Mouse (Mus musculus) CH12.LX (cell line): ENCODE measurements around the gene Babam2. TPM values are rescaled to one million over a fixed set of nuclear protein-coding genes. Genes with fewer than 3 reads are reported as not detected.

ENCODE experiments used
- DNase-seq: peaks from one replicate; pipeline ENCODE4 v3.0.0-alpha.2; 2013; ENCODE audit errors: extremely low read depth
- H3K27ac ChIP-seq: 2 replicates; pipeline ENCODE4 v1.5.1; 2012; ENCODE audit warnings: low read depth, mild to moderate bottlenecking, control low read depth, moderate library complexity; ENCODE audit not compliant: insufficient read depth
- H3K27me3 ChIP-seq: replicated peaks from 2 replicates; pipeline ENCODE3; 2012; ENCODE audit warnings: inconsistent platforms
- H3K36me3 ChIP-seq, 2 experiments: replicated peaks in 1 of 2; 2 replicates each; pipeline versions ENCODE3 to v1.6.1; 2012; ENCODE audit warnings: inconsistent platforms in 1 of 2, low read length in 1 of 2, mild to moderate bottlenecking in 1 of 2, mixed read lengths in 1 of 2, moderate library complexity in 1 of 2; ENCODE audit not compliant: control insufficient read depth in 1 of 2, insufficient read depth in 1 of 2
- H3K4me1 ChIP-seq, 2 experiments: 2 replicates each; pipeline ENCODE4 v1.6.1; 2012; ENCODE audit warnings: inconsistent platforms in 1 of 2, moderate library complexity in 1 of 2; ENCODE audit not compliant: insufficient read depth in 2 of 2, control insufficient read depth in 1 of 2
- H3K4me2 ChIP-seq: 2 replicates; pipeline ENCODE4 v1.6.1; 2012; ENCODE audit warnings: low read depth, mild to moderate bottlenecking, control low read depth; ENCODE audit not compliant: poor library complexity, insufficient read depth, severe bottlenecking
- H3K4me3 ChIP-seq, 3 experiments: fragments of 150-350 bp in 1 of 3; sonication (generic) in 1 of 3; replicated peaks in 1 of 3; 2 replicates each; pipeline versions ENCODE3 to v1.5.1; 2011 to 2012; ENCODE audit warnings: low read depth in 2 of 3, low read length in 2 of 3, mild to moderate bottlenecking in 2 of 3, moderate library complexity in 2 of 3, control low read depth in 1 of 3, improper control_type of control experiment in 1 of 3, inconsistent platforms in 1 of 3, mixed read lengths in 1 of 3; ENCODE audit not compliant: poor library complexity in 1 of 3
- H3K79me2 ChIP-seq: replicated peaks from 2 replicates; pipeline ENCODE4 v1.6.1; 2012; ENCODE audit warnings: mild to moderate bottlenecking, moderate library complexity; ENCODE audit not compliant: control insufficient read depth, poor library complexity, insufficient read depth, severe bottlenecking; ENCODE audit errors: extremely low read depth
- H3K9ac ChIP-seq: 2 replicates; pipeline ENCODE4 v1.6.1; 2012; ENCODE audit warnings: low read depth, mild to moderate bottlenecking, control low read depth, moderate library complexity; ENCODE audit not compliant: insufficient read depth
- H3K9me3 ChIP-seq: replicated peaks from 2 replicates; pipeline ENCODE3; 2012; ENCODE audit warnings: low read length, inconsistent platforms, mixed read lengths
- BHLHE40 ChIP-seq: IDR thresholded peaks from 2 replicates; pipeline ENCODE4 v1.6.1; 2011; ENCODE audit warnings: mild to moderate bottlenecking, low read depth, low read length, improper control_type of control experiment
- CHD1 ChIP-seq: IDR thresholded peaks from 2 replicates; pipeline ENCODE4 v1.6.1; 2012; ENCODE audit warnings: low read depth, low read length, improper control_type of control experiment, inconsistent platforms
- CHD2 ChIP-seq: IDR thresholded peaks from 2 replicates; pipeline ENCODE4 v1.6.1; 2011; ENCODE audit warnings: low read length, improper control_type of control experiment
- CTCF ChIP-seq, 2 experiments: IDR thresholded peaks in 1 of 2; conservative IDR thresholded peaks in 1 of 2; 2 replicates each; pipeline ENCODE4 v1.5.1; 2011 to 2012; ENCODE audit warnings: low read depth in 2 of 2, low read length in 2 of 2, improper control_type of control experiment in 1 of 2, inconsistent platforms in 1 of 2, mild to moderate bottlenecking in 1 of 2, moderate library complexity in 1 of 2
- ELF1 ChIP-seq: IDR thresholded peaks from 2 replicates; pipeline ENCODE4 v1.6.1; 2014; ENCODE audit warnings: low read depth, mild to moderate bottlenecking, inconsistent platforms, low read length, improper control_type of control experiment
- ETS1 ChIP-seq: conservative IDR thresholded peaks from 2 replicates; pipeline ENCODE4 v1.6.1; 2012; ENCODE audit warnings: low read depth, mild to moderate bottlenecking, inconsistent platforms, low read length, improper control_type of control experiment, moderate library complexity
- GABPA ChIP-seq: IDR thresholded peaks from 2 replicates; pipeline ENCODE4 v1.6.1; 2012; ENCODE audit warnings: low read depth, low read length, improper control_type of control experiment, inconsistent platforms; ENCODE audit not compliant: insufficient replicate concordance
- IRF4 ChIP-seq: IDR thresholded peaks from 2 replicates; pipeline ENCODE4 v1.6.1; 2014; ENCODE audit warnings: low read depth, mild to moderate bottlenecking, inconsistent platforms, low read length, improper control_type of control experiment
- KAT2A ChIP-seq: IDR thresholded peaks from 2 replicates; pipeline ENCODE4 v1.6.1; 2012; ENCODE audit warnings: low read length, improper control_type of control experiment, inconsistent platforms; ENCODE audit not compliant: insufficient replicate concordance
- MAZ ChIP-seq: IDR thresholded peaks from 2 replicates; pipeline ENCODE4 v1.6.1; 2012; ENCODE audit warnings: low read depth, mild to moderate bottlenecking, inconsistent platforms, low read length, improper control_type of control experiment, moderate library complexity
- MEF2A ChIP-seq: IDR thresholded peaks from 2 replicates; pipeline ENCODE4 v1.6.1; 2014; ENCODE audit warnings: low read depth, mild to moderate bottlenecking, inconsistent platforms, low read length, improper control_type of control experiment, borderline replicate concordance
- MYC ChIP-seq: IDR thresholded peaks from 2 replicates; pipeline ENCODE4 v1.6.1; 2011; ENCODE audit warnings: low read depth, mild to moderate bottlenecking, improper control_type of control experiment, low read length
- NRF1 ChIP-seq: IDR thresholded peaks from 2 replicates; pipeline ENCODE4 v1.6.1; 2014; ENCODE audit warnings: low read depth, mild to moderate bottlenecking, inconsistent platforms, low read length, improper control_type of control experiment, moderate library complexity
- PAX5 ChIP-seq: IDR thresholded peaks from 2 replicates; pipeline ENCODE4 v1.6.1; 2012; ENCODE audit warnings: low read length, inconsistent platforms, mixed read lengths
- POLR2AphosphoS2 ChIP-seq: IDR thresholded peaks from 2 replicates; pipeline ENCODE4 v1.6.1; 2011; ENCODE audit warnings: low read depth, low read length, improper control_type of control experiment
- RCOR1 ChIP-seq: conservative IDR thresholded peaks from 2 replicates; pipeline ENCODE4 v1.6.1; 2012; ENCODE audit warnings: low read depth, mild to moderate bottlenecking, inconsistent platforms, low read length, improper control_type of control experiment
- SIN3A ChIP-seq: IDR thresholded peaks from 2 replicates; pipeline ENCODE4 v1.6.1; 2012; ENCODE audit warnings: low read length, improper control_type of control experiment, inconsistent platforms
- SMC3 ChIP-seq: IDR thresholded peaks from 2 replicates; pipeline ENCODE4 v1.6.1; 2011; ENCODE audit warnings: low read depth, low read length, improper control_type of control experiment
- UBTF ChIP-seq: IDR thresholded peaks from 2 replicates; pipeline ENCODE4 v1.6.1; 2012; ENCODE audit warnings: low read depth, mild to moderate bottlenecking, inconsistent platforms, low read length, improper control_type of control experiment, moderate library complexity
- USF2 ChIP-seq: conservative IDR thresholded peaks from 2 replicates; pipeline ENCODE4 v1.6.1; 2011; ENCODE audit warnings: low read depth, low read length, improper control_type of control experiment
- ZC3H11A ChIP-seq: IDR thresholded peaks from 2 replicates; pipeline ENCODE4 v1.6.1; 2012; ENCODE audit warnings: low read depth, mild to moderate bottlenecking, inconsistent platforms, low read length, improper control_type of control experiment
- ZKSCAN1 ChIP-seq: IDR thresholded peaks from 2 replicates; pipeline ENCODE4 v1.6.1; 2012; ENCODE audit warnings: low read depth, inconsistent platforms, low read length, improper control_type of control experiment, borderline replicate concordance
- ZMIZ1 ChIP-seq: IDR thresholded peaks from 2 replicates; pipeline ENCODE4 v1.6.1; 2012; ENCODE audit warnings: low read depth, mild to moderate bottlenecking, inconsistent platforms, low read length, improper control_type of control experiment
- ZNF384 ChIP-seq: IDR thresholded peaks from 2 replicates; pipeline ENCODE4 v1.6.1; 2012; ENCODE audit warnings: low read depth, low read length, improper control_type of control experiment, inconsistent platforms
- dilution Hi-C: fragments of 300-500 bp; cut with MboI; formaldehyde crosslinking; loops from 2 replicates; pipeline ENCODE4 v1.14.3; 2020; ENCODE audit warnings: low sequenced_read_pairs; ENCODE audit not compliant: extremely low pct_unique_long_range_greater_than_20kb, extremely low pct_ligation_motif_present
- in situ Hi-C: fragments of 300-500 bp; cut with MboI; formaldehyde crosslinking; loops from 3 replicates; pipeline ENCODE4 v1.14.3; 2019; ENCODE audit warnings: low sequenced_read_pairs, low pct_ligation_motif_present, low pct_unique_long_range_greater_than_20kb, mixed read lengths
- polyA plus RNA-seq: library from polyadenylated mRNA; unstranded; fragments of >175 nt; gene quantifications from 2 replicates; pipeline ENCODE4 v1.2.1, GENCODE M21; 2012; ENCODE audit warnings: low read depth; ENCODE audit not compliant: insufficient read length
- total RNA-seq, 2 experiments: library from RNA; depleted of rRNA; stranded (reverse); fragments of 300-350 nt in 1 of 2; fragments of >200 nt in 1 of 2; gene quantifications; 2 replicates each; pipeline ENCODE4 v1.2.3; 2012 to 2014

The Babam2 gene
- total and polyA plus RNA-seq, 3 experiments, result 38.2 to 78.0 (median 39.8) TPM

DNA sequence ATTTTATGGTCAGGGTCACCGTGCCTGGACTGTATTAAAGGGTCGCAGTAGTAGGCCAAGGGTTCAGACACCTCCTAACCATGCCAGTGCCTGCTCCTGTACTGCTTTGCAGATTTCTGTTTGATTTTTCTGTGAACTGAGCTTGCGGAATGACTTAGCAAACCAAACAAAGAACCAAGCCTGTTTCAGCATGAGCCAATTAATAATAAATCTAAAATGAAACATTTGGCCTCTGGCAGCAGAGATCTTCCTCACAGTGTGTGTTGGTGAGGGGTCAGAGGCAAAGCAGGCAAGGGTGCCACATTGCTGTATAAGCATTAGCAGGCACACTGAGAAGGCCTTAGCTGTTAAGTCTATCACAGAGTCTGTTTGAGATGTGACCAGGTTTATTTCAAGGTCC lies 342.0 kb downstream of the Babam2 start:
- TF ChIP-seq SMC3, result no peak
- no peak for TF ChIP-seq UBTF
- TF ChIP-seq ZMIZ1, result no peak
- no peak for TF ChIP-seq MEF2A
- TF ChIP-seq MYC, result no peak
- no peak for TF ChIP-seq BHLHE40
- TF ChIP-seq CHD2, result no peak
- no peak for TF ChIP-seq RCOR1
- no peak for TF ChIP-seq USF2
- no peak for TF ChIP-seq ZNF384
- no peak for TF ChIP-seq NRF1
- no peak for TF ChIP-seq ETS1
- no peak for TF ChIP-seq GABPA
- no peak for TF ChIP-seq ELF1
- no peak for TF ChIP-seq POLR2AphosphoS2
- TF ChIP-seq, all 38 proteins: peak for 0
- dilution Hi-C loops (no loop called here), in situ Hi-C loops (no loop called here)
- peaks cover 3 to 5% of the 10 kb centered on the region in 2 experiments; a peak in 1 of 4 replicates for H3K4me1 ChIP-seq
- DNase-seq, result no peak
- no peaks in the 10 kb centered on the region for H3K27me3 ChIP-seq
- H3K9ac ChIP-seq, result no peak overlapping the region
- H3K4me3 ChIP-seq, result no peak overlapping the region
- no peak overlapping the region for H3K4me2 ChIP-seq
- H3K36me3 ChIP-seq, result peaks cover 0 to 2% of the 10 kb centered on the region in 2 experiments
- no peak overlapping the region for H3K27ac ChIP-seq
- no peaks in the 10 kb centered on the region for H3K9me3 ChIP-seq
- no peaks in the 10 kb centered on the region for H3K79me2 ChIP-seq

DNA sequence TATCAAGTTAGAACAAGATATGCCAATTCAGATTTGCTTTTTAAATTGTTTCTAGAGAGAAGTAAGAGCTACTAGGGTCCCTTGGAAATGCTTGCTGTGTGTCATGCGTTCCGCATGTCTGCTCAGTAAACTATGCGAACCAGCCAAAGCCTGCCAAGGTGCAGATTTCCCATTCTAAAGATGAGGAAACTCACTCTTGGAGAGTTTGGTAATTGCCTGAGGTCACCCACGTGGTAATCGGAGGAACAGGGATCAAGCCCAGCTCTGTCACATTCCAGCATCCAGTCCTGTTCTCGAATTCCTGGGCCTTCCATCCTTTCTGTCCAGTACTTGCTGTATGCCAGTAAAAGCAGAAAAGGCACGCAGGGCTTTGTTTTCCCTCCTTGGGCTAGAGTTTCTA lies 345.7 kb downstream of the Babam2 start:
- Histone ChIP-seq H3K9me3 (no peaks in the 10 kb centered on the region), H3K4me1 (peaks cover 0 to 1% of the 10 kb centered on the region in 2 experiments; a peak in 1 of 4 replicates), H3K27ac (no peak overlapping the region), H3K9ac (no peak overlapping the region), H3K36me3 (peaks cover 0 to 2% of the 10 kb centered on the region in 2 experiments), H3K79me2 (no peaks in the 10 kb centered on the region), H3K4me2 (no peak overlapping the region), H3K27me3 (no peaks in the 10 kb centered on the region), H3K4me3 (no peak overlapping the region)
- dilution Hi-C loops, result no loop called here
- TF ChIP-seq ZC3H11A, result no peak
- no peak for TF ChIP-seq BHLHE40
- TF ChIP-seq ZKSCAN1, result no peak
- TF ChIP-seq SIN3A, result no peak
- no peak for TF ChIP-seq USF2
- no peak for TF ChIP-seq KAT2A
- no peak for TF ChIP-seq IRF4
- TF ChIP-seq POLR2AphosphoS2, result no peak
- TF ChIP-seq MAZ, result no peak
- TF ChIP-seq GABPA, result no peak
- TF ChIP-seq MYC, result no peak
- TF ChIP-seq CTCF (conservative IDR thresholded peaks at IDR 0.05 in 1 of 2, IDR thresholded peaks at IDR 0.05 in 1 of 2; ENCODE audit: low read depth in 2 of 2, low read length in 2 of 2), result no peak
- TF ChIP-seq PAX5, result no peak
- no peak for TF ChIP-seq MEF2A
- TF ChIP-seq CHD1, result no peak
- in situ Hi-C loops, result no loop called here
- DNase-seq, result no peak
